Mouse (Mus musculus) hindbrain, embryonic 16.5 days (tissue): ENCODE results near the gene Dmrt3. TPM values are rescaled to one million over a fixed set of nuclear protein-coding genes. Genes with fewer than 3 reads are reported as not detected.
A peak's percentile ranks its signal among the peaks of the same experiment; 100 is the strongest.

Experiments used
- ATAC-seq: fragments of 200-750 bp; cut with Nextera tagmentation; 2 replicates; pipeline ENCODE4 v1.8.0; 2017; ENCODE audit warnings: moderate TSS enrichment, moderate library complexity
- H3K27ac ChIP-seq: fragments of 300-500 bp; sonication (generic); 2 replicates; pipeline ENCODE4 v1.5.1; 2014; ENCODE audit warnings: low read depth, mild to moderate bottlenecking, control low read depth, low read length, moderate library complexity
- H3K27me3 ChIP-seq: fragments of 300-500 bp; sonication (generic); replicated peaks from 2 replicates; pipeline ENCODE4 v1.6.1; 2014; ENCODE audit warnings: low read length; ENCODE audit not compliant: control insufficient read depth, insufficient read depth
- H3K36me3 ChIP-seq: fragments of 300-500 bp; sonication (generic); 2 replicates; pipeline ENCODE4 v1.6.1; 2014; ENCODE audit warnings: mild to moderate bottlenecking, low read length, moderate library complexity, mixed read lengths; ENCODE audit not compliant: control insufficient read depth, insufficient read depth
- H3K4me1 ChIP-seq: fragments of 300-500 bp; sonication (generic); 2 replicates; pipeline ENCODE4 v1.6.1; 2014; ENCODE audit warnings: low read depth, low read length; ENCODE audit not compliant: control insufficient read depth, insufficient read depth
- H3K4me2 ChIP-seq: fragments of 300-500 bp; sonication (generic); 2 replicates; pipeline ENCODE4 v1.6.1; 2014; ENCODE audit warnings: mild to moderate bottlenecking, low read length, control low read depth, moderate library complexity
- H3K4me3 ChIP-seq: fragments of 300-500 bp; sonication (generic); 2 replicates; pipeline ENCODE4 v1.5.1; 2014; ENCODE audit warnings: mild to moderate bottlenecking, low read length, control low read depth, moderate library complexity
- H3K9ac ChIP-seq: fragments of 300-500 bp; sonication (generic); 2 replicates; pipeline ENCODE4 v1.6.1; 2014; ENCODE audit warnings: low read depth, mild to moderate bottlenecking, control low read depth, low read length, moderate library complexity
- H3K9me3 ChIP-seq: fragments of 300-500 bp; sonication (generic); 2 replicates; pipeline ENCODE4 v1.6.1; 2014; ENCODE audit warnings: mild to moderate bottlenecking, low read length, moderate library complexity; ENCODE audit not compliant: control insufficient read depth
- WGBS: fragments of 180-500 bp; shearing (Covaris S2); extraction: QIAGEN DNeasy Blood & Tissue Kit; methylation state at CpG from one replicate; pipeline ENCODE4 v1.1.7; 2014; 5-methylcytosine and 5-hydroxymethylcytosine counted together
- polyA plus RNA-seq: library from polyadenylated mRNA; unstranded; fragments of >200 nt; fragmentation: Nextera tagmentation; extraction: Ambion mirVana; gene quantifications from 2 replicates; pipeline ENCODE4 v1.2.1, GENCODE M21; 2015

Dmrt3 gene
- polyA plus RNA-seq, 1 experiment from 2014 or later: 0.16 TPM

- H3K4me2 ChIP-seq: no peak overlapping the region
- no peak overlapping the region for H3K9ac ChIP-seq
- no peak overlapping the region for H3K27ac ChIP-seq
- H3K27me3 ChIP-seq: peaks cover 69% of the 10 kb centered on the region
- H3K9me3 ChIP-seq: no peaks in the 10 kb centered on the region
- no peak for ATAC-seq
- H3K4me3 ChIP-seq: no peak overlapping the region
- peaks cover 18% of the 10 kb centered on the region for H3K4me1 ChIP-seq
- H3K36me3 ChIP-seq: no peaks in the 10 kb centered on the region
- 1% methylated on average over 17 of the region's 17 CpGs for WGBS
Observed at GRCm38 (mm10) chr19:25670571-25671285, 60.6 kb downstream of the Dmrt3 start.

GRCm38 (mm10) chr19:25671681-25672080 lies 61.6 kb downstream of the Dmrt3 start:
- no peak overlapping the region for H3K27ac ChIP-seq
- H3K9ac ChIP-seq: no peak overlapping the region
- H3K9me3 ChIP-seq: no peaks in the 10 kb centered on the region
- peak overlapping the region; percentile 61 for H3K4me2 ChIP-seq
- H3K27me3 ChIP-seq: peaks cover 71% of the 10 kb centered on the region
- no peaks in the 10 kb centered on the region for H3K36me3 ChIP-seq
- H3K4me1 ChIP-seq: peaks cover 18% of the 10 kb centered on the region
- 1% methylated on average over 14 of the region's 14 CpGs for WGBS
- no peak for ATAC-seq
- peak overlapping the region; percentile 37 for H3K4me3 ChIP-seq

DNA sequence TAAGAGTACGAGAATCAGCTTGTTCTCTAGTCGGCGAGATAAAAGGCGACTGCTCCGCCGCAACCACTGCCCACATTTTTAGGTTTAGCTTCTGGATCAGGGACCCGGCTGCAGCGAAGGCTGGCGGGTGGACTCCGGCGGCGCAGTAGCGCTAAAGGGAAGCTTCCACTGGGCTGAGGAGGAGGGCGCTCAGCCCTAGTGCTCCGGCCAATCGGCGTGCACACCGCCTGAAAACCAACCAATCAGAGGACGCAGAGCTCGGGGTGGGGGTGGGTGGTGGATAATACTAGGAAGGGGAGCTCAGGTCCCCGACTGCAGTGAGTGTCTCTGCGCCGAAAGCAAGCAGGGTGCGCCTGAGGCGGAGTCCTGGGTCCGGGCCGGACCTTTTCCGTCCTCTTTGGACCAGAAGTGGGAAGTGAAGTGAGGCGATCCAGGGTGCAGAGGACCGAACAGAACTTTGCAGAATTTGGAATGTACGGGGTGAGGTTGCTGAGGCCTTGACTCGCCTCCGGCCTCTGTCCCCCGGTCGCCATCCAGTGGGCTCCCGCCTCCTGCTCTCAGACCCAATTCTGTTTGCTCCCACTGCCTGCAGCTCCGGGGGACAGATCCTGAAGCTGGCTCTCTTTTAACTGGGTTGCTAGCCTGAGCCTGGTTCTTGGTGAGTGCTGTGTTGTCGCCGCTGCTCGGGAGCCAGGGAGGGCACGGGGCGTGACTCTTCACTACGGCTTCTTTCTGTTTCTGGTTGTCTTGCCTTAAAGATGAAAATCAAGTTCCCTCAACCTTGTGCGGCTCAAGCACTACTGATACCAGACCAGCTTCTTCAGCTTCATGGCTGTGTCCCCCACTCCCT lies 62.2 kb downstream of the Dmrt3 start, which contains the start of gene Dmrt2:
Gene Dmrt2, plus strand, starts transcription at position 311 of the 850 bp plus-strand sequence.
- peaks cover 18% of the 10 kb centered on the region for H3K4me1 ChIP-seq
- peak within 1 kb of the TSS; percentile 37 for H3K4me3 ChIP-seq
- peaks cover 68% of the 10 kb centered on the region for H3K27me3 ChIP-seq
- H3K4me2 ChIP-seq: peak within 1 kb of the TSS; percentile 61
- no peak within 1 kb of the TSS for H3K9ac ChIP-seq
- H3K9me3 ChIP-seq: no peaks in the 10 kb centered on the region
- no peak within 1 kb of the TSS for H3K27ac ChIP-seq
- under 1% methylated on average over 40 of the region's 44 CpGs for WGBS
- H3K36me3 ChIP-seq: no peaks in the 10 kb centered on the region
- peak; percentile 96 for ATAC-seq

Other genes with a start within 250 kb of the Dmrt3 start
- not detected in 2 replicates for gene Dmrt1, start 104.7 kb upstream of the Dmrt3 start, polyA plus RNA-seq
- 0.19 TPM in 1 of 2 replicates, not detected in the other for gene Dmrt2, start 62.1 kb downstream of the Dmrt3 start, polyA plus RNA-seq